Mouse (Mus musculus): Measurements from ENCODE around the gene Tcf20. TPM values are rescaled to one million over a fixed set of nuclear protein-coding genes. Genes with fewer than 3 reads are reported as not detected.
A peak's percentile ranks its signal among the peaks of the same experiment; 100 is the strongest.

Tcf20 gene
- polyA plus RNA-seq, 1 experiment from 2014 or later: 17.4 TPM

- H3K4me3 ChIP-seq (ENCODE audit: low read depth, low read length): no peak overlapping the region
- no peaks in the 10 kb centered on the region for H3K9me3 ChIP-seq (replicated peaks; ENCODE audit: control insufficient read depth, low read length)
- H3K4me1 ChIP-seq (ENCODE audit: control insufficient read depth, insufficient read depth, low read length): peaks cover 19% of the 10 kb centered on the region
- H3K27ac ChIP-seq (ENCODE audit: low read depth, low read length): no peak overlapping the region
- H3K4me2 ChIP-seq (ENCODE audit: low read length): no peak overlapping the region
- H3K36me3 ChIP-seq (ENCODE audit: control insufficient read depth, insufficient read depth, low read length): no peaks in the 10 kb centered on the region
- DNase-seq (ENCODE audit: low spot score) (no peak), ATAC-seq (no peak)
- H3K9ac ChIP-seq (ENCODE audit: low read length): no peak overlapping the region
- no peaks in the 10 kb centered on the region for H3K27me3 ChIP-seq (replicated peaks; ENCODE audit: control insufficient read depth, insufficient read depth, low read length)
- 26% methylated on average over 25 of the region's 25 CpGs for WGBS
Measured at GRCm38 (mm10) chr15:83025041-83025760, 37.5 kb upstream of the Tcf20 start.

GRCm38 (mm10) chr15:83022947-83023346 lies 35.3 kb upstream of the Tcf20 start:
- no peak for ATAC-seq
- H3K4me1 ChIP-seq (ENCODE audit: control insufficient read depth, insufficient read depth, low read length): peaks cover 14% of the 10 kb centered on the region
- no peak overlapping the region for H3K27ac ChIP-seq (ENCODE audit: low read depth, low read length)
- no peaks in the 10 kb centered on the region for H3K9me3 ChIP-seq (replicated peaks; ENCODE audit: control insufficient read depth, low read length)
- H3K9ac ChIP-seq (ENCODE audit: low read length): no peak overlapping the region
- no peak for DNase-seq (ENCODE audit: low spot score)
- no peak overlapping the region for H3K4me3 ChIP-seq (ENCODE audit: low read depth, low read length)
- WGBS: 20% methylated on average over 8 of the region's 8 CpGs
- H3K4me2 ChIP-seq (ENCODE audit: low read length): no peak overlapping the region
- no peaks in the 10 kb centered on the region for H3K27me3 ChIP-seq (replicated peaks; ENCODE audit: control insufficient read depth, insufficient read depth, low read length)
- H3K36me3 ChIP-seq (ENCODE audit: control insufficient read depth, insufficient read depth, low read length): no peaks in the 10 kb centered on the region

GRCm38 (mm10) chr15:83010990-83011664 lies 23.5 kb upstream of the Tcf20 start:
- 5% methylated on average over 15 of the region's 15 CpGs for WGBS
- H3K9me3 ChIP-seq (replicated peaks; ENCODE audit: control insufficient read depth, low read length): no peaks in the 10 kb centered on the region
- peak overlapping the region; percentile 46; the same call in 1 of the 2 replicates for H3K27ac ChIP-seq (ENCODE audit: low read depth, low read length)
- peak; percentile 93 for ATAC-seq
- H3K36me3 ChIP-seq (ENCODE audit: control insufficient read depth, insufficient read depth, low read length): no peaks in the 10 kb centered on the region
- H3K4me1 ChIP-seq (ENCODE audit: control insufficient read depth, insufficient read depth, low read length): peaks cover 25% of the 10 kb centered on the region
- H3K4me2 ChIP-seq (ENCODE audit: low read length): peak overlapping the region; percentile 31
- H3K4me3 ChIP-seq (ENCODE audit: low read depth, low read length): no peak overlapping the region
- DNase-seq (ENCODE audit: low spot score): peak; percentile 98
- no peak overlapping the region for H3K9ac ChIP-seq (ENCODE audit: low read length)
- H3K27me3 ChIP-seq (replicated peaks; ENCODE audit: control insufficient read depth, insufficient read depth, low read length): peaks cover 11% of the 10 kb centered on the region

GRCm38 (mm10) chr15:83010423-83010822 lies 22.8 kb upstream of the Tcf20 start:
- H3K4me2 ChIP-seq (ENCODE audit: low read length): 0 out of 2 replicates have a peak overlapping the region, but pooled peaks have one; percentile 31
- H3K4me3 ChIP-seq (ENCODE audit: low read depth, low read length): no peak overlapping the region
- ATAC-seq: no peak
- DNase-seq (ENCODE audit: low spot score): no peak
- no peak overlapping the region for H3K27ac ChIP-seq (ENCODE audit: low read depth, low read length)
- H3K4me1 ChIP-seq (ENCODE audit: control insufficient read depth, insufficient read depth, low read length): peaks cover 25% of the 10 kb centered on the region
- 3% methylated on average over 8 of the region's 8 CpGs for WGBS
- H3K9me3 ChIP-seq (replicated peaks; ENCODE audit: control insufficient read depth, low read length): no peaks in the 10 kb centered on the region
- H3K36me3 ChIP-seq (ENCODE audit: control insufficient read depth, insufficient read depth, low read length): no peaks in the 10 kb centered on the region
- peaks cover 11% of the 10 kb centered on the region for H3K27me3 ChIP-seq (replicated peaks; ENCODE audit: control insufficient read depth, insufficient read depth, low read length)
- no peak overlapping the region for H3K9ac ChIP-seq (ENCODE audit: low read length)

GRCm38 (mm10) chr15:83009532-83009931 lies 21.9 kb upstream of the Tcf20 start:
- Histone ChIP-seq H3K27me3 (replicated peaks; ENCODE audit: control insufficient read depth, insufficient read depth, low read length) (peaks cover 7% of the 10 kb centered on the region), H3K4me3 (ENCODE audit: low read depth, low read length) (no peak overlapping the region), H3K9ac (ENCODE audit: low read length) (no peak overlapping the region), H3K27ac (ENCODE audit: low read depth, low read length) (no peak overlapping the region), H3K9me3 (replicated peaks; ENCODE audit: control insufficient read depth, low read length) (no peaks in the 10 kb centered on the region), H3K4me1 (ENCODE audit: control insufficient read depth, insufficient read depth, low read length) (peaks cover 25% of the 10 kb centered on the region), H3K4me2 (ENCODE audit: low read length) (no peak overlapping the region), H3K36me3 (ENCODE audit: control insufficient read depth, insufficient read depth, low read length) (no peaks in the 10 kb centered on the region)
- no peak for DNase-seq (ENCODE audit: low spot score)
- 84% methylated on average over 6 of the region's 6 CpGs for WGBS
- no peak for ATAC-seq

GRCm38 (mm10) chr15:83008761-83009423 lies 21.2 kb upstream of the Tcf20 start:
- ATAC-seq: no peak
- no peaks in the 10 kb centered on the region for H3K9me3 ChIP-seq (replicated peaks; ENCODE audit: control insufficient read depth, low read length)
- DNase-seq (ENCODE audit: low spot score): no peak
- no peaks in the 10 kb centered on the region for H3K36me3 ChIP-seq (ENCODE audit: control insufficient read depth, insufficient read depth, low read length)
- no peak overlapping the region for H3K9ac ChIP-seq (ENCODE audit: low read length)
- H3K4me1 ChIP-seq (ENCODE audit: control insufficient read depth, insufficient read depth, low read length): peaks cover 25% of the 10 kb centered on the region
- H3K4me2 ChIP-seq (ENCODE audit: low read length): no peak overlapping the region
- H3K27me3 ChIP-seq (replicated peaks; ENCODE audit: control insufficient read depth, insufficient read depth, low read length): peaks cover 6% of the 10 kb centered on the region
- no peak overlapping the region for H3K27ac ChIP-seq (ENCODE audit: low read depth, low read length)
- H3K4me3 ChIP-seq (ENCODE audit: low read depth, low read length): no peak overlapping the region
- WGBS: 77% methylated on average over 13 of the region's 13 CpGs

- Histone ChIP-seq H3K9ac (ENCODE audit: low read length) (no peak overlapping the region), H3K27ac (ENCODE audit: low read depth, low read length) (no peak overlapping the region), H3K36me3 (ENCODE audit: control insufficient read depth, insufficient read depth, low read length) (no peaks in the 10 kb centered on the region), H3K9me3 (replicated peaks; ENCODE audit: control insufficient read depth, low read length) (no peaks in the 10 kb centered on the region), H3K4me3 (ENCODE audit: low read depth, low read length) (no peak overlapping the region), H3K4me2 (ENCODE audit: low read length) (no peak overlapping the region), H3K27me3 (replicated peaks; ENCODE audit: control insufficient read depth, insufficient read depth, low read length) (peaks cover 1% of the 10 kb centered on the region; the same call in 1 of the 2 replicates), H3K4me1 (ENCODE audit: control insufficient read depth, insufficient read depth, low read length) (peaks cover 35% of the 10 kb centered on the region)
- DNase-seq (ENCODE audit: low spot score) (no peak), ATAC-seq (no peak)
- 59% methylated on average over 15 of the region's 15 CpGs for WGBS
Measured at GRCm38 (mm10) chr15:83007346-83007920, 19.8 kb upstream of the Tcf20 start.

GRCm38 (mm10) chr15:83002665-83003548 lies 15.2 kb upstream of the Tcf20 start:
- Histone ChIP-seq H3K4me2 (ENCODE audit: low read length) (peak overlapping the region; percentile 14; the same call in 1 of the 2 replicates), H3K9ac (ENCODE audit: low read length) (0 out of 2 replicates have a peak overlapping the region, but pooled peaks have one; percentile 30)

More at GRCm38 (mm10) chr15:83002665-83003548, 15.2 kb upstream of the Tcf20 start:
- peak overlapping the region; percentile 68 for H3K27ac ChIP-seq (ENCODE audit: low read depth, low read length)
- ATAC-seq: peak; percentile 95
- H3K27me3 ChIP-seq (replicated peaks; ENCODE audit: control insufficient read depth, insufficient read depth, low read length): no peaks in the 10 kb centered on the region; the same call in 1 of the 2 replicates
- 40% methylated on average over 12 of the region's 12 CpGs for WGBS
- H3K36me3 ChIP-seq (ENCODE audit: control insufficient read depth, insufficient read depth, low read length): no peaks in the 10 kb centered on the region
- DNase-seq (ENCODE audit: low spot score): peak; percentile 96
- no peaks in the 10 kb centered on the region for H3K9me3 ChIP-seq (replicated peaks; ENCODE audit: control insufficient read depth, low read length)
- H3K4me1 ChIP-seq (ENCODE audit: control insufficient read depth, insufficient read depth, low read length): peaks cover 19% of the 10 kb centered on the region
- H3K4me3 ChIP-seq (ENCODE audit: low read depth, low read length): no peak overlapping the region
